Mouse (Mus musculus) hindbrain, embryonic 12.5 days (tissue): ENCODE measurements around the gene Gps2. TPM values are rescaled to one million over a fixed set of nuclear protein-coding genes. Genes with fewer than 3 reads are reported as not detected.
"Not testable (repeated sequence)": the region's sequence is repeated elsewhere in the genome, so short reads cannot be mapped to it uniquely, and the experiment has no call there.

ENCODE experiments used
- ATAC-seq: fragments of 200-750 bp; cut with Nextera tagmentation; 2 replicates; pipeline ENCODE4 v1.8.0; 2017; ENCODE audit warnings: moderate TSS enrichment; ENCODE audit not compliant: low FRiP score
- H3K27ac ChIP-seq: fragments of 300-500 bp; sonication (generic); 2 replicates; pipeline ENCODE4 v1.5.1; 2016; ENCODE audit warnings: mild to moderate bottlenecking
- H3K27me3 ChIP-seq: fragments of 300-500 bp; sonication (generic); 2 replicates; pipeline ENCODE4 v1.6.1; 2016; ENCODE audit warnings: mild to moderate bottlenecking
- H3K36me3 ChIP-seq: fragments of 300-500 bp; sonication (generic); 2 replicates; pipeline ENCODE4 v1.6.1; 2016; ENCODE audit warnings: mild to moderate bottlenecking
- H3K4me1 ChIP-seq: fragments of 300-500 bp; sonication (generic); 2 replicates; pipeline ENCODE4 v1.6.1; 2016
- H3K4me2 ChIP-seq: fragments of 300-500 bp; sonication (generic); replicated peaks from 2 replicates; pipeline ENCODE4 v1.6.1; 2016; ENCODE audit warnings: mild to moderate bottlenecking
- H3K4me3 ChIP-seq: fragments of 300-500 bp; sonication (generic); 2 replicates; pipeline ENCODE4 v1.5.1; 2016; ENCODE audit warnings: mild to moderate bottlenecking
- H3K9ac ChIP-seq: fragments of 300-500 bp; sonication (generic); 2 replicates; pipeline ENCODE4 v1.6.1; 2016; ENCODE audit warnings: mild to moderate bottlenecking, moderate library complexity
- H3K9me3 ChIP-seq: fragments of 300-500 bp; sonication (generic); replicated peaks from 2 replicates; pipeline ENCODE4 v1.6.1; 2016; ENCODE audit warnings: mild to moderate bottlenecking
- WGBS: fragments of 180-500 bp; shearing (Covaris S2); methylation state at CpG from one replicate; pipeline ENCODE4 v1.1.7; 2016; 5-methylcytosine and 5-hydroxymethylcytosine counted together
- polyA plus RNA-seq: library from polyadenylated mRNA; unstranded; fragments of >200 nt; fragmentation: Nextera tagmentation; extraction: Ambion mirVana; gene quantifications from 2 replicates; pipeline ENCODE4 v1.2.1, GENCODE M21; 2016

The Gps2 gene
- polyA plus RNA-seq, 1 experiment from 2014 or later, result 90.1 TPM

DNA sequence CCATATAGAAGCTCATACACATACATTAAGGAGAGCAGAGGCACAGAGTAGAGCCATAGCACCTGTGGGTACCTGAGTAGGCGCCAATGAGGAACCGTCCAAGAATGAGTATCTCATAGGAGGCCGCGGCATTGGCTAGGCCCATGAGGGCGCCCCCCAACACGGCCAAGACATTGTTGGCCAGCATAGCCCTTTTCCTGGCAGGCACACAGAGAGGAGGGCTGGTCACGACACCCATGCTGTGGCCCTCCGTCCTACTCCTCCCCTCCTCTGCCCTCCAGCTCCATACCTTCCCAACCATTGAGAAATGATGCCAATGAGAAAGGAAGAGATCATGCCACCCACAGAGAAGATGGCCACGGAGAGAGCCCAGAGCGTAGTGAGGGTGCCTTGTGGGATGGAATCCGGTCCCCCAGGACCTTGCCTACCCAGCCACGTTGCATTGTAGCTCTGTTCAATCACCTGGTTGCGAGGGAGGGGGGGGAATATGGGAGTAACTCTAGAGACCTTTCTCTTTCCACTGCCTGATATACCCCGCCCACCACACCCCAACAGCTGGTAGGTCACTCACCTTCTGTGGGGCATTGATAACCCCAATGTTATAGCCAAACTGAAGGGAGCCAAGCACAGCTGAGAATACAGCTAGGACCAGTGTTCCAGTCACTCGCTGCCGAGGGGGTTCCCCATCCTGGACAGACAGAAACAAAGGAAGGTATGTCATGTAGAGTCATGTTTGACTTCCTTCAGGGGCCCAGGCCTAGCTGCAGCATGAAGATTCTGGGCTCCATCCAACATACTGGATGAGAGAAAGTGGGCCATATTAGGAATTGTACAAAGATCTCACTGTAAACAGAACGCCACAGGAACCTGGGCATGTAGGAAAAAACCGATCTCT, 32.6 kb downstream of the Gps2 start:
- Histone ChIP-seq H3K36me3 (no peaks in the 10 kb centered on the region), H3K4me1 (peaks cover 13% of the 10 kb centered on the region), H3K9ac (no peak overlapping the region), H3K4me2 (peak overlapping the region; percentile 57; the same call in 1 of the 2 replicates), H3K9me3 (no peaks in the 10 kb centered on the region), H3K27ac (no peak overlapping the region), H3K4me3 (peak overlapping the region; percentile 43; the same call in 1 of the 2 replicates), H3K27me3 (no peaks in the 10 kb centered on the region)
- 91% methylated on average over 18 of the region's 18 CpGs for WGBS
- ATAC-seq, result no peak

DNA sequence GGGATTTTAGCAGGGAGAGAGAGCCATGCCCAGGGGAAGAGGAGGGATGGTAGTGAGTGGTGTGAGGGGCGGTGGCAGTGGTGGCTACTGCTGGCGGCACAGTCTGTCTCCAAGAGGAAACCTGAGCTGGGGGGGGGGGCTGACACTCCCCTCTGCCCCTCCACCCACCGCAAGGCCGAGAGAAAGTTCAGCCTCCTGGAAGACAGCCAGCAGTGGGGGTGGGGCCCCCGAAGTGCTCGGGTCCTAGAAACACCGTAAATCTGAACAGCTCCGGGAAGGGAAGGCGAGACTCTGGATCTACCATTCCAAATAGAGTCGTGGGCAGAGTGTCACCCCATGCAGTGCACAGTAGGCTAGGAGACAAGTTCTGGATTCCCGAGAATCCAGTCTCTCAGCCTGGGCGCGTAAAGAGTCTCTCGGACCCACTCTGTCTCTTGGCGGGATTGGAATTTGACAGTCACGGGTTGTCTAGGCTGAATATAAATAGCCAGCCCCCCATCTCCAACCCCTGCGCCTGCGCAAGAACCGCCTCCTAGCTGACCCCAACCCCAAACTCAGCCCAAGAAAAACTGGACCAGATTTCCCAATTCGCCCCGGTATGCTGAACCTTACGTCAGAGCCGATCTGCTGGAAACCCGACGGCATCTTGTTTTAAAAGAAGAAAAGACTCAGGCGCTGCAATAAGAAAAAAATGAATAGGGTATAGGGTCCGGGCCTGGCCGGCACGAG, 33.8 kb downstream of the Gps2 start:
- H3K27ac ChIP-seq, result peak overlapping the region; percentile 72
- H3K9me3 ChIP-seq, result no peaks in the 10 kb centered on the region
- H3K27me3 ChIP-seq, result peaks cover 5% of the 10 kb centered on the region; the same call in 1 of the 2 replicates
- H3K36me3 ChIP-seq, result no peaks in the 10 kb centered on the region
- H3K4me1 ChIP-seq, result peaks cover 13% of the 10 kb centered on the region
- H3K4me2 ChIP-seq, result peak overlapping the region; percentile 57
- ATAC-seq, result peak; percentile 38
- 4% methylated on average over 29 of the region's 29 CpGs for WGBS
- H3K9ac ChIP-seq, result peak overlapping the region; percentile 46
- peak overlapping the region; percentile 43 for H3K4me3 ChIP-seq

DNA sequence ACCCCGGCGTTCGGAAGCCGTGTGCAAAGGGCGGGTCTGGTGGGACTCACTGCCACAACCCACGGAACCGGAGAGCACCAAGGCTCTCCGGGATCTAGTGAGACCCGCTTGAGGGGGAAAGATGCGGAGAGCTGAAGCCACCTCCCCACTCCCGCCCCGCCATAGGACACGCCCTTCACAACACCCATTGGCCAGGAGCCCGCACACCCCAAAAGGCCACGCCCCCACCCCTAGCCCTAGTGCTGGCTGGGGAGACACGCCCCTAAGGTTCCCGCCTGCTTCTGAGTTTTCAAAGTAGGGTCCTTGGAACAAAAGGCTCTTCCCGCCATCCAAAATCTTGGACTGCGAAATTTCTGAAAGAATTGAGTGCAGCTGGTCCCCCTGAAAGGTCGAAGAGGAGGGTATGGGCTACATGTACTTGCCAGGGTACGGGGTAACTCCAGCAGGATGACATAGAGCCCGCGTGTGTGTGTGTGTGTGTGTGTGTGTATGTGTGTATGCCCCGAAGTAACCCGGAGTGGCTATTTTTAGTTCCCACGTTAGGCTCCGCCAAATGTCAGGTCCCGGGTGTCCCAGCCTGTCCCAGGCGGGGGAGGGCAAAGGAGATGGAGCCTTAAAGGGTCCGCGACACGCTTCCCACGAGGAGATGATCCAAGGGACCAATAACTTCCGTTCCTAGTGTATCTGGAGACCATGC, 34.5 kb downstream of the Gps2 start, which contains the start of gene Slc2a4:
Gene Slc2a4 (minus strand): TSS at position 123 of the 697 bp plus-strand sequence.
- Histone ChIP-seq H3K36me3 (no peaks in the 10 kb centered on the region), H3K4me1 (peaks cover 13% of the 10 kb centered on the region), H3K27ac (peak within 1 kb of the TSS; percentile 72), H3K4me2 (peak within 1 kb of the TSS; percentile 57), H3K9me3 (no peaks in the 10 kb centered on the region), H3K27me3 (peaks cover 6% of the 10 kb centered on the region; the same call in 1 of the 2 replicates), H3K9ac (peak within 1 kb of the TSS; percentile 46), H3K4me3 (peak within 1 kb of the TSS; percentile 43)
- peak; percentile 93 for ATAC-seq
- under 1% methylated on average over 34 of the region's 34 CpGs for WGBS

DNA sequence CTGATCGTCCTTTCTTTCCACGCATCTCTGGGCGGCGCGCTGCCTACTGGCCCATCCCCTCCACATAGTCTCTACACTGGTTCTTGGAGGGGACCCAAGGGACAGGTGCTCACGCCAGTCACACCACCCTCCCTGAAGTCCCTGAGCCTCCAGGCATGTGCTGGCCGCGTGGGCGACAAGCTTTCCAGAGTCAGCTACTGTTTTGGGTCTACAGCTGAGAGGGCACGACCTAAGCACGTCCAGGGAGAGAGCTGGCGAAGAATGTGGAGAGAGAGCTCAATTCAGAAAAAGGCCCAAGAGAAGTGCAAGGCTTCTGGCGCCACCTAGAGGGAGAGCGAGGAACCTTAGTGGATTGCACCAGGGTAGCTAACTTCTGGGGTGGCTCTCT, 35.1 kb downstream of the Gps2 start:
- H3K27me3 ChIP-seq, result peaks cover 6% of the 10 kb centered on the region; the same call in 1 of the 2 replicates
- no peaks in the 10 kb centered on the region for H3K9me3 ChIP-seq
- peak overlapping the region; percentile 57 for H3K4me2 ChIP-seq
- ATAC-seq, result peak; percentile 53
- peaks cover 13% of the 10 kb centered on the region for H3K4me1 ChIP-seq
- peak overlapping the region; percentile 72 for H3K27ac ChIP-seq
- H3K4me3 ChIP-seq, result peak overlapping the region; percentile 43
- under 1% methylated on average over 14 of the region's 14 CpGs for WGBS
- peak overlapping the region; percentile 35; the same call in 1 of the 2 replicates for H3K9ac ChIP-seq
- H3K36me3 ChIP-seq, result no peaks in the 10 kb centered on the region

DNA sequence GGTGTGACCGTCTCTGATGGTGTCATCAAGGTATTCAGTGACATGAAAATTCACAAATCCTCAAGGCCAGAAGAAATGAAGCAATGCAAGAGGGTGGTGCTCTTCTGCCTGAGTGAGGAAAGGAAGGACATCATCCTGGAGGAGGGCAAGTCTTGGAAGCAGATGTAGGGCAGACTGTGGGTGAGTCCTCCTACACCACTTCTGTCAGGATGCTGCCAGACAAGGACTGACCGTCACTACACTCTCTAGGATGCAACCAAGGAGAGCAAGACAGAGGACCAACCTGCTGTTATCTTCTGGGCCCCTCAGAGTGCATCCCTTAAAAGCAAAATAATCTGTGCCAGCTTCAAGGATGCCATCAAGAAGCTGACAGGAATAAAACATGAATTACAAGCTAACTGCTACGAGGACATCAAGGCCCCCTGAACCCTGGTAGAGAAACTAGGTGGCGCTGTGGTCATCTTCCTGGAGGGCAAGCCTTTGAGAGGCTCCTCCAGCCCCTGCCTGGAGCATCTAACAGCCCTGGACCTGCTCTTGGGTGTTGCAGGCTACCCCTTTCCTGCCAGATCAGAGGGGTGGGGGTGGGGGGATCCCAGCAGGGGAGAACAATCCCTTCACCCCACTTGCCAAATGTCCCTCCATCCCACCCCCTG, 37.2 kb downstream of the Gps2 start:
- Histone ChIP-seq H3K36me3 (no peaks in the 10 kb centered on the region), H3K4me1 (peaks cover 13% of the 10 kb centered on the region), H3K9me3 (no peaks in the 10 kb centered on the region), H3K27ac (no peak overlapping the region), H3K4me3 (no peak overlapping the region), H3K9ac (no peak overlapping the region), H3K4me2 (no peak overlapping the region), H3K27me3 (peaks cover 11% of the 10 kb centered on the region)
- 39% methylated on average over 4 of the region's 4 CpGs for WGBS
- no peak for ATAC-seq

DNA sequence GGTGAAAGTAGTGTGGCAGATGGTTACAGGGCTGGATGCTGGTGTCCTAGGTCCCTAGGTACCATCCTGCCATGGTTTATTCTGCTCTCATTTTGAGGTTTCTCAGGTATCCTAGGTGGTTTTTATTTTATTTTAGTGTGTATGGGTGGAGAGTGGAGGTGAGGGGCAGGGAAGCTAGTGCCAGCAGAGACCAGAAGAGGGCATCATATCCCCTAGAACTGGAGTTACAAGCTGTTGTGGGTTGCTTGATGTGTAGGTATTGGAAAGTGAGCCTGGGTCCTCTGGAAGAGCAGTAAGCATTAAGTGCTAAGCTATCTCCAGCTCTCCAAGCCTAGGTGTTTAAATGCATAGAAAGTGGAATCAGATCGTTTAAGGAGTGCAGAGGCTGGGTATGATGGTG, 38.6 kb downstream of the Gps2 start:
- H3K36me3 ChIP-seq, result no peaks in the 10 kb centered on the region
- H3K9ac ChIP-seq, result peak overlapping the region; percentile 38; the same call in 1 of the 2 replicates
- peaks cover 12% of the 10 kb centered on the region for H3K4me1 ChIP-seq
- H3K27me3 ChIP-seq, result peaks cover 11% of the 10 kb centered on the region
- 42% methylated on average over 1 of the region's 1 CpGs for WGBS
- no peak for ATAC-seq
- H3K4me3 ChIP-seq, result no peak overlapping the region
- no peak overlapping the region for H3K27ac ChIP-seq
- H3K9me3 ChIP-seq, result no peaks in the 10 kb centered on the region
- no peak overlapping the region for H3K4me2 ChIP-seq

DNA sequence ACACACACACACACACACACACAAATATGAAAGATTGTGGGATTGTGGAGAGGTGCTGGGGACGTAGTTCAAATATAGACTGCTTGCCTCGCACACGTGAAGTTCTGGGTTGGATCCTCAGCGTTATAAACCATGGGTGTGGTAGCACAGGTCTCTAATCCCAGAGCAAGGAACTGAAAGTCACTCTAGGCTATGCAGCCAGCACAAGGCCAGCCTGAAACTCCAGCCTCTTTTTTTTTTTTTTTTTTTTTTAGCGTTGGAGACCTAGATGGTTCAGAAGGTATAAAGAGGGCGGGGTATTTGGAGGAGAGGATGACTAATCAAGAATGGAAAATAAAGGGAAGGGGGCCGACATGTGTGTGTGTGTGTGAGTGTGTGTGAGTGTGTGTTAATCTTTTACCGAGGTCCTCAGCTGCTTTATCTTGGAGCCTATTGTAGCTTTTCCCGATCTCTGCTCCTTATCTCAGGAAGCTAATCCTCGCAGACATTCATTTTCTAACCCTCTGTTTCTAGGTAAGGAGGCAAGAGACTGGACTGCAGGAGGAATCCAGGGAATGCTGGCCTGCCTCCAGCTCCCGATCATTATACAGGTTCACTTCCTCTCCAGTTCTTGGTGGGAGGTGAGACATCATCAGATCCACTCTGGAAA, 39.7 kb downstream of the Gps2 start:
- no peaks in the 10 kb centered on the region for H3K9me3 ChIP-seq
- H3K4me2 ChIP-seq, result no peak overlapping the region
- no peak overlapping the region for H3K4me3 ChIP-seq
- ATAC-seq, result no peak
- H3K27me3 ChIP-seq, result peaks cover 11% of the 10 kb centered on the region
- peaks cover 7% of the 10 kb centered on the region for H3K4me1 ChIP-seq
- no peaks in the 10 kb centered on the region for H3K36me3 ChIP-seq
- no peak overlapping the region for H3K27ac ChIP-seq
- no peak overlapping the region for H3K9ac ChIP-seq
- WGBS, result 70% methylated on average over 11 of the region's 11 CpGs

DNA sequence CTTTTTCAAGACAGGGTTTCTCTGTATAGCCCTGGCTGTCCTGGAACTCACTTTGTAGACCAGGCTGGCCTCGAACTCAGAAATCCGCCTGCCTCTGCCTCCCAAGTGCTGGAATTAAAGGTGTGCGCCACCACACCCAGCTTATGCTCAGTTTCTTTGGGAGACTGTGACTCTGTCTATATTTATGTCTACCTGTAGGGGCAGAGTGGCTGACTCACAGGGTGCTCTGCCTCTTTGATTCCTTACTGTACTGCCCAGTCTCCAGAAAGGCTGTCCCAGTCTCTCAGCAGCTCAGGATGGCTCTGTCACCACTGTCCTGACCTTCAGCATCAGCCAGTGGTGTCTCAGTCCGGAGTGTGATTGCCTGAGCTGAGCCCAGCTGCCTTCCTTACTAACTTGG, 41.9 kb downstream of the Gps2 start:
- ATAC-seq, H3K27ac ChIP-seq, H3K9me3 ChIP-seq, H3K4me2 ChIP-seq, H3K4me1 ChIP-seq, H3K36me3 ChIP-seq, H3K4me3 ChIP-seq, H3K9ac ChIP-seq: not testable (repeated sequence)
- peaks cover 23% of the 10 kb centered on the region for H3K27me3 ChIP-seq
- 85% methylated on average over 4 of the region's 4 CpGs for WGBS

DNA sequence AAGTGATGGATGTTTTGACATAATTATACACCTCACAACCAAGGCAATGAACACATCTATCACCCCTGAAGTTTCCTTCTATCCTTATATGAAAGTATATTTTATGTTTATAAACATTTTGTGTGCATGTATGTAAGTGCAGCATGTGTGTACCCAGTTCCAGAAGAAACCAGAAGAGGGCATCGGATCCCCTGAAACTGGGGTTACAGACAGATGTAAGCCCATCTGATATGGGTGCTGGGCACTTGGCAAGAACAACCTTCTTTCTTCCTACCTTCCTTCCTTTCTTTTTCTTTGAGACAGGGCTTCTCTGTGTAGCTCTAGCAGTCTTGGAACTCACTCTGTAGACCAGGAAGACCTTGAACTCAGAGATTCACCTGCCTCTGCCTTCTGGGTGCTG, 42.5 kb downstream of the Gps2 start:
- ATAC-seq, result no peak
- 81% methylated on average over 1 of the region's 1 CpGs for WGBS

DNA sequence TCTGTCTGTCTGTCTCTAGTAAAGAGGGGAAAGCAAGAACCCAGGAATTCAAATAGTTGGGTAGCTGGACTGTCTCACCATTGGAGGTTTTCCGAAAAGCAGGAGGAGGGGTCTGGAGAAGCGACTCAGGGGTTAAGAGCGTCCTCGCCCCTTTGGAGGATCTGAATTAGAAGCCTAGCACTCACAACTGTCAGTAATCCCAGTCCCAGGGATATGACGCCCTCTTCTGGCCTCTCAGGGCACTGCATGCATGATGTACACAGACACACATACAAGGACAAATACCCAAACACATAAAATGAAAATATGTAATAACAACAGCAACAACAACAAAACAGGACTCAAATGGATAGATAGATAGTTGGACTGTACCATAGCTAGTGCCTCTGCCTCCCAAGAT, 46.9 kb downstream of the Gps2 start:
- no peak for ATAC-seq
- H3K4me1 ChIP-seq, result peaks cover 3% of the 10 kb centered on the region; the same call in 1 of the 2 replicates
- H3K9ac ChIP-seq, result no peak overlapping the region
- H3K27me3 ChIP-seq, result peaks cover 60% of the 10 kb centered on the region
- H3K36me3 ChIP-seq, result no peaks in the 10 kb centered on the region
- H3K9me3 ChIP-seq, result no peaks in the 10 kb centered on the region
- WGBS, result 22% methylated on average over 5 of the region's 5 CpGs
- H3K4me2 ChIP-seq, result no peak overlapping the region
- H3K4me3 ChIP-seq, result no peak overlapping the region
- no peak overlapping the region for H3K27ac ChIP-seq

More for the DNA sequence above, 42.5 kb downstream of the Gps2 start:
- H3K4me2 ChIP-seq, result no peak overlapping the region
- no peaks in the 10 kb centered on the region for H3K4me1 ChIP-seq
- H3K9ac ChIP-seq, result no peak overlapping the region
- no peak overlapping the region for H3K4me3 ChIP-seq
- H3K9me3 ChIP-seq, result no peaks in the 10 kb centered on the region
- H3K27ac ChIP-seq, result no peak overlapping the region
- peaks cover 29% of the 10 kb centered on the region for H3K27me3 ChIP-seq
- no peaks in the 10 kb centered on the region for H3K36me3 ChIP-seq

DNA sequence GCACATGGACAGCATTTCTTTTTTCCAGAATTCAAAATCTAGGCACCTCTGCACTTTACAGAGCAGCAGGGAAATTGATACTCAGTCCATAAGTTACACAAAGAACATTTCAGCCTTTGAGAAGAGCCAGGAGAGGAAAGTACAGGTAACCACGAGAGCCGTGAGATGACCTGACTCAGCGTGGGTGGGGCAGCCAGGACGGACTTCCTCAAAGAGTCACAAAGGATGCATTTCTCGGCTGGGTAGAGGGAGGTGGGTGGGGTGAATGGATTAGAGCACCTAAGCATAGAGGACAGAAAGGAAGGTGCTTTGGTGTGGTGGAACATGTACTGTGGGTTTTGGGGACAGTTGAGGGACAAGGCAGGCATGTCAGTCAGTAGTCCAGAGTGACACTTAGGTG, 48.2 kb downstream of the Gps2 start:
- Histone ChIP-seq H3K4me1 (peaks cover 11% of the 10 kb centered on the region), H3K9ac (no peak overlapping the region), H3K9me3 (no peaks in the 10 kb centered on the region), H3K27ac (no peak overlapping the region), H3K36me3 (no peaks in the 10 kb centered on the region), H3K27me3 (peaks cover 73% of the 10 kb centered on the region), H3K4me3 (no peak overlapping the region), H3K4me2 (no peak overlapping the region)
- 49% methylated on average over 5 of the region's 5 CpGs for WGBS
- no peak for ATAC-seq
